Mouse (Mus musculus) liver, embryonic 14.5 days (tissue): ENCODE measurements at regions not wholly inside any gene's neighbourhood (a gene's known extent, or its start where the extent isn't known, plus 50 kb on each side); places are given as distances from the start of the nearest gene placed in this dataset.

Source experiments
- CTCF ChIP-seq: IDR thresholded peaks from 2 replicates; pipeline ENCODE4 v1.5.1; 2016; ENCODE audit warnings: antibody characterized with exemption, low read depth, control low read depth
- EP300 ChIP-seq: IDR thresholded peaks from 2 replicates; pipeline ENCODE4 v1.6.1; 2016; ENCODE audit warnings: antibody characterized with exemption, low read depth

GRCm38 (mm10) chr13:52155588-52156086 lies 309.2 kb downstream of the Gadd45g start:
- TF ChIP-seq CTCF (no peak), EP300 (no peak)
